Comparison of ENCODE assay signal across 8 mouse cellular contexts in the genomic region with DNA sequence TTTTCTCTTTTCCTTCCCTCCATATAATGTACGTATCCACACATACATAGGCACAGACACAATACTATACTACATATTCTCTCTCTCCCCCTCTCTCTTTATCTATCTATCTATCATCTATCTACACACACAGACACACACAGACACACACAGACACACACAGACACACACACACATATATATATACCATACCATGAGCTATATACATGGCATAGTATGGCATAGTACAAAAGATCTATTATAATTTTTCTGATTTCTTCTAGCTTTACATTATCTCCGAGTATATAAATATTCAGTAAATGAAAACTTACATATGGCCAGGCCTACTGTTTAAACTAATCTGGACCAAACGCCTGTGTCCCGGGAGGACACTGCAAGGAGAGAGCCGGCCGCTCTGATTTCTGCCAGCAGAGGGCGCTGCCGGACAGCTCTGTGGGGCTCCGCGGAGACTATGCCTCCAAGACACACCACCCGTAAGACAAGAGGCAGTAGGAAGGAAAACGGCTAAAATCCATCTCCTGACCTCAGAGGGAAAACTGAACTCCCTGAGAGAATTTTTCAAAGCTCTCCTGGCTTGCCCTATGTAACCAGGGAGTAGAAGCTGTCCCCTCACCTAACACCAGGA. TPM values are rescaled to one million over a fixed set of nuclear protein-coding genes. Genes with fewer than 3 reads are reported as not detected.
A peak's percentile ranks its signal among the peaks of the same experiment; 100 is the strongest.
DNase-seq lines count a peak whose midpoint lies in the region; ATAC-seq and TF ChIP-seq lines count a peak whose summit lies in the region.

No protein-coding gene starts in this region.

- WGBS in hindbrain, embryonic 16.5 days: 8% methylated on average over 12 of the region's 12 CpGs

- CTCF ChIA-PET in Patski (lab: Charles Lee): interaction anchor here (0.7 to 2.1 kb wide), 20 partner anchors 9 to 254 kb away, joined by 3 to 9 read pairs (median 4); a partner anchor contains a TSS

- POLR2A ChIA-PET in Patski (lab: Charles Lee): interaction anchor here (0.7 kb wide), 2 partner anchors 13 to 46 kb away, joined by 3 read pairs; no protein-coding TSS in a partner anchor

- no peaks in the 10 kb centered on the region for H3K36me3 ChIP-seq in hindbrain, embryonic 16.5 days (ENCODE audit: control insufficient read depth, insufficient read depth, low read length)

- H3K9ac ChIP-seq in hindbrain, embryonic 16.5 days (ENCODE audit: low read depth, low read length): peak overlapping the region; percentile 43

- ATAC-seq in Patski: no peak
- peak; percentile 88 for ATAC-seq in hindbrain, embryonic 16.5 days

- H3K27ac ChIP-seq in hindbrain, embryonic 16.5 days (ENCODE audit: low read depth, low read length): 0 out of 2 replicates have a peak overlapping the region, but pooled peaks have one; percentile 23

- peaks cover 14% of the 10 kb centered on the region for H3K4me1 ChIP-seq in hindbrain, embryonic 16.5 days (ENCODE audit: control insufficient read depth, insufficient read depth, low read depth, low read length)

- H3K9me3 ChIP-seq in hindbrain, embryonic 16.5 days (ENCODE audit: control insufficient read depth, low read length): no peaks in the 10 kb centered on the region

- peak; percentile 85 for TF ChIP-seq CTCF in Patski (IDR thresholded peaks at IDR 0.05)

- peak overlapping the region; percentile 21; the same call in 1 of the 2 replicates for H3K4me2 ChIP-seq in hindbrain, embryonic 16.5 days (ENCODE audit: low read length)

- in situ Hi-C loops in Patski (cut with MboI; ENCODE audit: low pct_unique_long_range_greater_than_20kb): loop anchor here (5.0 to 25.0 kb wide), 2 partner anchors 238 to 563 kb away; no protein-coding TSS in a partner anchor

- DNase-seq in Patski (ENCODE audit: low read depth, low spot score): peak; percentile 17
- DNase-seq in cerebellum, postnatal 25 days: peak; percentile 98 to 99
- peak; percentile 77 to 91 for DNase-seq in frontal cortex, postnatal 36 days (ENCODE audit: low spot score in 2 of 2)
- DNase-seq in left cerebral cortex, adult 18-20 months (ENCODE audit: low spot score in 2 of 2): peak; percentile 89 to 91
- DNase-seq in lung, postnatal 4 days: peak; percentile 84 to 92
- DNase-seq in retina, postnatal 7 days (ENCODE audit: low read depth, low spot score): peak; percentile 76
- DNase-seq in urinary bladder, adult 18-20 months (ENCODE audit: low spot score in 2 of 2): peak; percentile 70 to 84

- no peaks in the 10 kb centered on the region for H3K27me3 ChIP-seq in Patski
- no peaks in the 10 kb centered on the region for H3K27me3 ChIP-seq in hindbrain, embryonic 16.5 days (replicated peaks; ENCODE audit: control insufficient read depth, insufficient read depth, low read length)

- H3K4me3 ChIP-seq in hindbrain, embryonic 16.5 days (ENCODE audit: low read length): no peak overlapping the region

RNA-seq across cellular contexts. Expression of a gene that starts 7.2 kb away (rescaled TPM):
- 0.05 TPM for polyA plus RNA-seq in Patski (2021)
- 4.2 and 4.6 TPM in 2 replicates for polyA plus RNA-seq in hindbrain, embryonic 16.5 days (2015; fragmentation: Nextera tagmentation; extraction: Ambion mirVana)
- total RNA-seq in left cerebral cortex, adult 18-20 months (2021): 10 to 100 TPM; 17.3 to 20.7 TPM

RNA-seq across cellular contexts. Expression of a gene that starts 24.9 kb away (rescaled TPM):
- polyA plus RNA-seq in Patski (2021): 223 TPM
- polyA plus RNA-seq in hindbrain, embryonic 16.5 days (2015; fragmentation: Nextera tagmentation; extraction: Ambion mirVana): 431 and 501 TPM in 2 replicates
- total RNA-seq in left cerebral cortex, adult 18-20 months (2021): 100 to 1,000 TPM; 232 to 247 TPM

RNA-seq across cellular contexts. Expression of a gene that starts 26.4 kb away (rescaled TPM):
- polyA plus RNA-seq in Patski (2021): not detected
- polyA plus RNA-seq in hindbrain, embryonic 16.5 days (2015; fragmentation: Nextera tagmentation; extraction: Ambion mirVana): 1.2 and 1.8 TPM in 2 replicates
- total RNA-seq in left cerebral cortex, adult 18-20 months (2021): 1 to 10 TPM; 3.5 to 3.6 TPM

RNA-seq across cellular contexts. Expression of a gene that starts 53.3 kb away (rescaled TPM):
- 18.1 TPM for polyA plus RNA-seq in Patski (2021)
- 13.1 and 14.5 TPM in 2 replicates for polyA plus RNA-seq in hindbrain, embryonic 16.5 days (2015; fragmentation: Nextera tagmentation; extraction: Ambion mirVana)
- total RNA-seq in left cerebral cortex, adult 18-20 months (2021): 10 to 100 TPM in 1 of 2 experiments, 1 to 10 TPM in 1; 9.8 to 10.4 TPM

RNA-seq across cellular contexts. Expression of a gene that starts 56.0 kb away (rescaled TPM):
- 42.6 TPM for polyA plus RNA-seq in Patski (2021)
- polyA plus RNA-seq in hindbrain, embryonic 16.5 days (2015; fragmentation: Nextera tagmentation; extraction: Ambion mirVana): 43.3 and 50.1 TPM in 2 replicates
- total RNA-seq in left cerebral cortex, adult 18-20 months (2021): 10 to 100 TPM; 29.6 to 31.1 TPM

Comparison
In these comparisons a context has a peak if more than half of its experiments do, and no peak if none do; other contexts are left out.
1. DNase-seq: peak in every context shown above with its lines; median percentile 98 in cerebellum, postnatal 25 days; 90 in left cerebral cortex, adult 18-20 months; 88 in lung, postnatal 4 days; 84 in frontal cortex, postnatal 36 days; 77 in urinary bladder, adult 18-20 months; 76 in retina, postnatal 7 days; 17 in Patski.